Mouse (Mus musculus) CD4-positive helper T cell, adult 2 months (primary cell): ENCODE measurements around the gene Efnb3.
"Not testable (repeated sequence)": the region's sequence is repeated elsewhere in the genome, so short reads cannot be mapped to it uniquely, and the experiment has no call there.

Experiments
- DNase-seq: peaks from one replicate; pipeline ENCODE4 v3.0.0-alpha.2; 2012; ENCODE audit warnings: low read depth, missing footprints, low spot score

Efnb3 gene

GRCm38 (mm10) chr11:69551310-69551709, 8.7 kb downstream of the Efnb3 start:
- no peak for DNase-seq

GRCm38 (mm10) chr11:69549060-69549656, 10.8 kb downstream of the Efnb3 start, which contains the start of gene Dnah2:
Gene Dnah2, minus strand, starts transcription at chr11:69549110.
- DNase-seq: no peak

GRCm38 (mm10) chr11:69547071-69547470, 12.9 kb downstream of the Efnb3 start:
- peak; percentile 46 for DNase-seq

GRCm38 (mm10) chr11:69546423-69547053, 13.5 kb downstream of the Efnb3 start:
- DNase-seq: peak; percentile 51

GRCm38 (mm10) chr11:69545957-69546356, 14.0 kb downstream of the Efnb3 start:
- no peak for DNase-seq

- DNase-seq: no peak
Observed at GRCm38 (mm10) chr11:69543598-69543997, 16.4 kb downstream of the Efnb3 start.

- DNase-seq: not testable (repeated sequence)
Observed at GRCm38 (mm10) chr11:69541741-69542140, 18.3 kb downstream of the Efnb3 start.

GRCm38 (mm10) chr11:69540700-69541099, 19.3 kb downstream of the Efnb3 start:
- DNase-seq: no peak

- no peak for DNase-seq
Observed at GRCm38 (mm10) chr11:69534990-69535389, 25.0 kb downstream of the Efnb3 start.

- DNase-seq: no peak
Observed at GRCm38 (mm10) chr11:69532480-69533150, 27.4 kb downstream of the Efnb3 start.

GRCm38 (mm10) chr11:69530755-69531154, 29.2 kb downstream of the Efnb3 start:
- DNase-seq: not testable (repeated sequence)

GRCm38 (mm10) chr11:69530281-69530680, 29.7 kb downstream of the Efnb3 start:
- DNase-seq: not testable (repeated sequence)

- no peak for DNase-seq
Observed at GRCm38 (mm10) chr11:69528031-69528390, 32.0 kb downstream of the Efnb3 start.

- no peak for DNase-seq
Observed at GRCm38 (mm10) chr11:69527098-69528030, 32.6 kb downstream of the Efnb3 start.

- no peak for DNase-seq
Observed at GRCm38 (mm10) chr11:69526631-69527030, 33.4 kb downstream of the Efnb3 start.

- no peak for DNase-seq
Observed at GRCm38 (mm10) chr11:69525661-69526060, 34.3 kb downstream of the Efnb3 start.

GRCm38 (mm10) chr11:69523651-69524050, 36.4 kb downstream of the Efnb3 start:
- no peak for DNase-seq

GRCm38 (mm10) chr11:69521526-69522149, 38.4 kb downstream of the Efnb3 start:
- no peak for DNase-seq

GRCm38 (mm10) chr11:69519976-69520375, 40.0 kb downstream of the Efnb3 start:
- DNase-seq: no peak

GRCm38 (mm10) chr11:69516661-69517060, 43.3 kb downstream of the Efnb3 start:
- DNase-seq: no peak

- DNase-seq: no peak
Observed at GRCm38 (mm10) chr11:69516151-69516640, 43.8 kb downstream of the Efnb3 start.
